Mouse (Mus musculus) forebrain, embryonic 15.5 days (tissue): ENCODE results near the gene Stard13. TPM values are rescaled to one million over a fixed set of nuclear protein-coding genes. Genes with fewer than 3 reads are reported as not detected.

ENCODE experiments used
- ATAC-seq: fragments of 200-750 bp; cut with Nextera tagmentation; replicated peaks from 2 replicates; pipeline ENCODE4 v1.8.0; 2017; ENCODE audit warnings: mild to moderate bottlenecking, moderate TSS enrichment, moderate library complexity
- H3K27ac ChIP-seq: fragments of 300-500 bp; sonication (generic); replicated peaks from 2 replicates; pipeline ENCODE4 v1.5.1; 2015; ENCODE audit warnings: mild to moderate bottlenecking, inconsistent platforms
- H3K27me3 ChIP-seq: fragments of 300-500 bp; sonication (generic); 2 replicates; pipeline ENCODE4 v1.6.1; 2015; ENCODE audit warnings: inconsistent platforms
- H3K36me3 ChIP-seq: fragments of 300-500 bp; sonication (generic); 2 replicates; pipeline ENCODE4 v1.6.1; 2015; ENCODE audit warnings: mild to moderate bottlenecking, inconsistent platforms
- H3K4me1 ChIP-seq: fragments of 300-500 bp; sonication (generic); 2 replicates; pipeline ENCODE4 v1.6.1; 2015; ENCODE audit warnings: inconsistent platforms
- H3K4me2 ChIP-seq: fragments of 300-500 bp; sonication (generic); replicated peaks from 2 replicates; pipeline ENCODE4 v1.6.1; 2015; ENCODE audit warnings: mild to moderate bottlenecking, inconsistent platforms
- H3K4me3 ChIP-seq: fragments of 300-500 bp; sonication (generic); 2 replicates; pipeline ENCODE4 v1.5.1; 2015; ENCODE audit warnings: mild to moderate bottlenecking, inconsistent platforms
- H3K9ac ChIP-seq: fragments of 300-500 bp; sonication (generic); replicated peaks from 2 replicates; pipeline ENCODE4 v1.6.1; 2015; ENCODE audit warnings: mild to moderate bottlenecking, inconsistent platforms
- H3K9me3 ChIP-seq: fragments of 300-500 bp; sonication (generic); 2 replicates; pipeline ENCODE4 v1.6.1; 2016; ENCODE audit warnings: inconsistent platforms
- WGBS: fragments of 180-500 bp; shearing (Covaris S2); methylation state at CpG from one replicate; pipeline ENCODE4 v1.1.7; 2015; ENCODE audit warnings: mixed read lengths; 5-methylcytosine and 5-hydroxymethylcytosine counted together
- polyA plus RNA-seq: library from polyadenylated mRNA; unstranded; fragments of >200 nt; fragmentation: Nextera tagmentation; extraction: Ambion mirVana; gene quantifications from 2 replicates; pipeline ENCODE4 v1.2.1, GENCODE M21; 2015

Gene Stard13
- polyA plus RNA-seq, 1 experiment from 2014 or later, result 4.0 TPM

DNA sequence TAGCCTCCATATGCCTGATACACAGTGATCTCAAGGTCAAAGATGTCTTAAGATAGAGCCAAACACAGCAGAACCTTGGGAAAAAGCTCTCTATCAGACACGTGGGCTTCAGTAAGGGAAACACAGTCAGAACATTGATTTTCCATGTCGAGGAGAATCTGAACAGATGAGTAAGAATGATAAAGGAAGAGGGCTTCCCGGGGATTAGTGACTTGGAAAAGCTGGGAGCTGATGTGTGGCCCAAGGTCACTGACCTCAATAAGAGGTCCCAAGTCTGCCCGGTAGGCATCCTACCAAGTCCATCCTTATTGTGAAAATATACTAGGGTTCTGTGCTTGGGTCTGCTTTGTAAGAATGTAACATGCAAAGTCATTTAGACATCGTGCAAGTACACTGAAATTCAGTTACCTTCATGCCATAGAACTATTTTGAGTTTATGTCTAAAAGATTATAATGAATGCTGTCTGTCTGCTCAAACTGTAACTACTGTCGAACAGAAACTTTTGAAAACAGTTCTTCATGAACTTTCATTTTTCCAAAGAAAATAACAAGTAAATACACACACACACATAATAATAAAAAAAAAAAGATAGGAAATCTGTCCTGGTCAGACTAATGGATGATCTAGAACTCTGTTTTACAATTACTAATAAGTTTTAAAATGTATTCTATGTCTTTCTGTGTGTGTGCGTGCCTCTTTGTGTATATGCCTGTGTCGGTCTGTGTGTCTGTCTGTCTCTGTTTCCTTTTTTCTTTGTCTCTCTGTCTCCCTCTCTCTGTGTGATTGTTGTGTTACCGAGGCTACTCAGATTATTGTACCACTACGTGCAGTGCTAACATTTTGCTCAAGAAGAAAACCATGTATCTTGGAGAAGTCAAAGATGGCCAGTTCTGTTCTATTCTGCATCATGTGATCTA, 128.3 kb downstream of the Stard13 start:
- Histone ChIP-seq H3K36me3 (no peaks in the 10 kb centered on the region), H3K4me2 (no peak overlapping the region), H3K9ac (no peak overlapping the region), H3K27ac (no peak overlapping the region), H3K27me3 (no peaks in the 10 kb centered on the region), H3K4me3 (no peak overlapping the region), H3K9me3 (no peaks in the 10 kb centered on the region), H3K4me1 (no peaks in the 10 kb centered on the region)
- no peak for ATAC-seq
- WGBS, result 84% methylated on average over 10 of the region's 10 CpGs

DNA sequence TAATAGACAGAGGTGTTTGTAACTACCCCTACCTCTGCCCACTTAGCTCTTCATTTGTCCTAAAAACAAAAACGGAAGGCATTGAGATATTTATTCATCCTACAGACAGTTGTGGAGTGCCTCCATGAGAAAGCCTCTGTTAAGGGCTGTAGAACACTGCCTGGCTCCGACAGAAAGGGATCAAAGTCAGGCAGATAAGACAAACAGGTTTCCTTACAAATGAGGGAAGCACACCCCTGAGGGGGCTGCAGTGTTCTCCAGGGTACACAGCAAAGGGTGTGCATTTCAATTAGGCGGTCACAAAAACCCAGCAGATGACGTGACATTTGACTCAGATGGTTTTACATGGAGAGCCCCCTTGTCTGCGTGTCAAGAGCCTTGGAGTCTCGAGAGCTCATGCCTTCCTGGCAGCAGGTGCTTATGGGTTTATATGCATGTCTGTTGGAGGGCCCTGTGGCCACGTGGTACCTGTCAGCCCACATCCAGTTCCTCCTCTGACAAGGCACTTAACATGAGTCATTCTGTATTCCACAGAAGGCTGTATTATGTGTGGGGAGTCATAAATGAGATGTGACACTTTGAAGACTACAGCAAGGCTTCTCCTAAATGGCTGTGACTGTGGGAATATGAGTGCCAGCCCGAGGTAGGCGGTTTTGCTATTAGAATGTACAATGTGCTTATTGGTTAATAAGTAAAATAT, 129.1 kb downstream of the Stard13 start:
- H3K4me3 ChIP-seq, result no peak overlapping the region
- H3K4me2 ChIP-seq, result no peak overlapping the region
- 61% methylated on average over 9 of the region's 9 CpGs for WGBS
- H3K27me3 ChIP-seq, result no peaks in the 10 kb centered on the region
- no peaks in the 10 kb centered on the region for H3K9me3 ChIP-seq
- H3K27ac ChIP-seq, result no peak overlapping the region
- no peak overlapping the region for H3K9ac ChIP-seq
- no peak for ATAC-seq
- no peaks in the 10 kb centered on the region for H3K4me1 ChIP-seq
- H3K36me3 ChIP-seq, result no peaks in the 10 kb centered on the region

DNA sequence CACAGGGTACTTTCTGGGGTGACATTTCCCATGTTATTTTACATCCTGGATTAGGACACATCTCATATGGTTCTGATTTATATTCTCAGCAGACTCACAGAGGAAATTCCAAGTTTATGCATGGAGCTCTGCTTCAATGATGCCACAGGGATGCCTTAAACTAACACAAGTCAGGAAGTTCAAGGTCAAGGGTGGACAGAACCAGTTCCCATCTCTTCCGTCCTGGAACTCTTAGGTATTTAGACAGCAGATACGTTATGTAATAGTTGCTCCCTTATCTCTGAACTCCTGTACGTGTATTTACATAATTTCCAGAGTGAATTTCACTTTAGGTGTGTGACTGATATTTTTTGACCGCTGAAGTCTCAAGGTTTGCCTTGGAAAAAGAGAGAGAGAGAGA, 130.4 kb downstream of the Stard13 start:
- ATAC-seq, result no peak
- H3K36me3 ChIP-seq, result no peaks in the 10 kb centered on the region
- no peak overlapping the region for H3K9ac ChIP-seq
- H3K4me3 ChIP-seq, result no peak overlapping the region
- 87% methylated on average over 4 of the region's 4 CpGs for WGBS
- no peaks in the 10 kb centered on the region for H3K27me3 ChIP-seq
- no peak overlapping the region for H3K27ac ChIP-seq
- no peaks in the 10 kb centered on the region for H3K4me1 ChIP-seq
- no peaks in the 10 kb centered on the region for H3K9me3 ChIP-seq
- H3K4me2 ChIP-seq, result no peak overlapping the region

DNA sequence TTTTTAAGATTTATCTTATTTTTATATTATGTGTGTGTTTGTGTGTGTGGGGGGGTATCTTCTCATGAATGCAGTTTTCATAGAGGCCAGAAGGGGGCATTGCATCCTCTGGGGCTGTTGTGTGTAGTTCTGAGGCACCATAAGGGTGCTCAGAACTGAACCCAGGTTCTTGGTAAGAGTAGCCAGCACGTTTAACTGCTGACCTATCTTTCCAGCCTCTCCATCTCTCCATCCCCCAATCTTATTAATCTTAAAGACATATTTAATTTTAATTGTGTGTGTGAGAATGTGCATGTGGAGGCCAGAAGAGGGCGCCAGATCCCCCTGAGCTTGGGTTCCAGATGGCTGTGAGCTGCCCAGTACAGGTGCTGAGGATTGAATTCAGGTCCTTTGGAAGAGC, 131.4 kb downstream of the Stard13 start:
- H3K27ac ChIP-seq, result no peak overlapping the region
- H3K9me3 ChIP-seq, result no peaks in the 10 kb centered on the region
- no peak overlapping the region for H3K4me3 ChIP-seq
- H3K4me2 ChIP-seq, result no peak overlapping the region
- H3K4me1 ChIP-seq, result no peaks in the 10 kb centered on the region
- no peak overlapping the region for H3K9ac ChIP-seq
- ATAC-seq, result no peak
- no peaks in the 10 kb centered on the region for H3K36me3 ChIP-seq
- 49% methylated on average over 2 of the region's 2 CpGs for WGBS
- no peaks in the 10 kb centered on the region for H3K27me3 ChIP-seq

DNA sequence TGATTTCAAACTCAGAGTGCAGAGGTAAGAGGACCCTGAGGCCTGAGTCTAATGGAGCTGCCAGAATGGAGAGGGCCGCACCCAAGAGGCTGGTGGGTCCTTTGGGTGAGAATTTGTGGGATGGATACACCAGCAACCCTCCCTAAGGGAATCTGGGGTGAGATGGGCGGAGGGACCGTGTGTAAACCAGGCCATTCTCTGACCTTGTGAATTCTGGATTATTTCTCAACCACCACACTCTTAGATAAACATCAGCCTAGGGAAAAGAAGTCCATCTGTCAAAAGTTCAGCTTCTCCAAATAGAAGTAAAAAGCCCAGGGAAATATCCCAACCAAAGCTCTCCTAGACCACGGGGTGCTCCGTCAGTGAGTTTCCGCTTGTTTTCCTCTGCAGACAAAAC, 137.6 kb downstream of the Stard13 start:
- WGBS, result 91% methylated on average over 6 of the region's 6 CpGs
- no peaks in the 10 kb centered on the region for H3K36me3 ChIP-seq

DNA sequence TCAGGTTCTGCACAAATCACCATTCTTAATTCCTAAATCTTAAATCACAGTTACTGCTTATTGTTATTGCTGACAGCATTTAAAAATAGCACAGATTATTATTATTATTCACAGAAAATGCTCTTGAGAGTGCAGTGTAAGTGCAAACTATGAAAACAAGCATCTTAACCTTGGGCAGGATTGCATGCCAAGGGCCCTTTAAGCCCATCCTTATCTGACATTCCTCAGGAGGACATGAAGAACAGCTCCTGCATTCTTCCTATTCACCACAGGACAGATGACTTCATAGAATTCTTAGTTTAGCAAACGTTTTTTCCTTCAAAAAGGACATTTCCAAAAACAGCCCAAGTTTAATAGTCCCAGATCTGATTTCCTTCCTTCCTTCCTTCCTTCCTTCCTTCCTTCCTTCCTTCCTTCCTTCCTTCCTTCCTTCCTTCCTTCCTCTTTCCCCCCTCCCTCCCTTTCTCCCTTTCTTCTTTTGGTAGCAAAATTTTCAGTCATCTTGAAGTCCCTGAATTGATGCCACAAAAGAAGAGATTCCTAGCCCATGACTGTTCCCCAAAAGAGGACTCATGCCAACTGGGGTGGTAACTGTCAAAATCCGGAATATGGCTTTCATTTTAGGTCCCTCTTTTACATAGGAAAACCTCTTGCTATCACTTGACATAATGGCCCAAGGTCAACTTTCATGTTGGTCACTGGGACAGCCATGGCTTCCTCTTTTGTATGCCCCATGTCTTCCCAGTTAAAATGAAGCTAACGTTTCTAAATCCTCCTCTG, 140.6 kb downstream of the Stard13 start:
- H3K27me3 ChIP-seq, result no peaks in the 10 kb centered on the region
- no peak overlapping the region for H3K4me3 ChIP-seq
- 0 out of 2 replicates have a peak, but pooled peaks cover under 1% of the 10 kb centered on the region for H3K4me1 ChIP-seq
- ATAC-seq, result no peak
- WGBS, result 69% methylated on average over 3 of the region's 3 CpGs
- no peak overlapping the region for H3K27ac ChIP-seq
- no peaks in the 10 kb centered on the region for H3K36me3 ChIP-seq
- no peak overlapping the region for H3K4me2 ChIP-seq
- no peak overlapping the region for H3K9ac ChIP-seq
- H3K9me3 ChIP-seq, result no peaks in the 10 kb centered on the region

More for the DNA sequence above, 137.6 kb downstream of the Stard13 start:
- no peak overlapping the region for H3K9ac ChIP-seq
- H3K4me2 ChIP-seq, result no peak overlapping the region
- no peak overlapping the region for H3K27ac ChIP-seq
- ATAC-seq, result no peak
- H3K27me3 ChIP-seq, result no peaks in the 10 kb centered on the region
- no peaks in the 10 kb centered on the region for H3K9me3 ChIP-seq
- H3K4me3 ChIP-seq, result no peak overlapping the region
- no peaks in the 10 kb centered on the region for H3K4me1 ChIP-seq

DNA sequence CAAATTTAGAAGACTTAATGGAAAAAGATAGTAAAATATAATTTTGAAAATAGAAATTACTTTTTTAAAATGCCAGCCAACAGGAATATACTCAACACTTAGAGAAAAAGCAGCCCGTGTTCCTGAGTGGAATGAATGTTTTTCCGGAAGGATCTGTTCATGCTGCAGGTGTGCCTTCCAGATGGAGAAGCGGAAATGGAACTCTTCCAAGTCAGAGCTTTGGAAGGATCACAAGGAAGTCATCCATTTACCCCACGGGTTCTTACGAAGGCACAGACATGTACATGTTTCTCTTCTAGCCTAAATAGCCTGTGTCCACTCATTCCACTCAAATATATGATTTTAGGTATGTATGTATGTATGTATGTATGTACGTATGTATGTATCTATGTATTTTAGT, 142.6 kb downstream of the Stard13 start:
- Histone ChIP-seq H3K4me3 (no peak overlapping the region), H3K27me3 (no peaks in the 10 kb centered on the region), H3K4me1 (0 out of 2 replicates have a peak, but pooled peaks cover 3% of the 10 kb centered on the region), H3K9ac (no peak overlapping the region), H3K36me3 (no peaks in the 10 kb centered on the region), H3K27ac (no peak overlapping the region), H3K9me3 (no peaks in the 10 kb centered on the region), H3K4me2 (no peak overlapping the region)
- 83% methylated on average over 6 of the region's 6 CpGs for WGBS
- no peak for ATAC-seq

DNA sequence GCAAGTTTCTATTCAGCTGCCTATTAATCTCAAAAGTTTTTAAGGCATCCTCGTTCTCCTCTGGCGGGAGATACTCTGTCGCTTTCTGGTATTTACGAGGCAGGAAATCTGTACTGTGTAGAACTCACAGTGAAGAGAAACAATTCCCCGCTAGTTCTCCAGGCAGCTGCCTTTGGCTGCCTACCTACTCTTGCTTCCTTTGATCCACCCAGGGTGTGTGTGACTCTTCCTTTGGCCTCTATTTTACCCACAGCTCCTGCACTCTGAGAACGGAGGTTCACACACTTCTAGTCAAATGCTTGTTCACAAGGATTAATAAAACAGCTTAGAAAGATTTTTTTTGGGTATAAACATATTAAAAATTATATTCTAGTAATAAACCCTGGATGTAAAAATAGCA, 144.4 kb downstream of the Stard13 start:
- Histone ChIP-seq H3K4me2 (no peak overlapping the region), H3K27ac (no peak overlapping the region), H3K9ac (no peak overlapping the region), H3K27me3 (no peaks in the 10 kb centered on the region), H3K9me3 (no peaks in the 10 kb centered on the region), H3K4me3 (no peak overlapping the region), H3K36me3 (no peaks in the 10 kb centered on the region), H3K4me1 (0 out of 2 replicates have a peak, but pooled peaks cover 3% of the 10 kb centered on the region)
- no peak for ATAC-seq
- WGBS, result 52% methylated on average over 6 of the region's 6 CpGs

DNA sequence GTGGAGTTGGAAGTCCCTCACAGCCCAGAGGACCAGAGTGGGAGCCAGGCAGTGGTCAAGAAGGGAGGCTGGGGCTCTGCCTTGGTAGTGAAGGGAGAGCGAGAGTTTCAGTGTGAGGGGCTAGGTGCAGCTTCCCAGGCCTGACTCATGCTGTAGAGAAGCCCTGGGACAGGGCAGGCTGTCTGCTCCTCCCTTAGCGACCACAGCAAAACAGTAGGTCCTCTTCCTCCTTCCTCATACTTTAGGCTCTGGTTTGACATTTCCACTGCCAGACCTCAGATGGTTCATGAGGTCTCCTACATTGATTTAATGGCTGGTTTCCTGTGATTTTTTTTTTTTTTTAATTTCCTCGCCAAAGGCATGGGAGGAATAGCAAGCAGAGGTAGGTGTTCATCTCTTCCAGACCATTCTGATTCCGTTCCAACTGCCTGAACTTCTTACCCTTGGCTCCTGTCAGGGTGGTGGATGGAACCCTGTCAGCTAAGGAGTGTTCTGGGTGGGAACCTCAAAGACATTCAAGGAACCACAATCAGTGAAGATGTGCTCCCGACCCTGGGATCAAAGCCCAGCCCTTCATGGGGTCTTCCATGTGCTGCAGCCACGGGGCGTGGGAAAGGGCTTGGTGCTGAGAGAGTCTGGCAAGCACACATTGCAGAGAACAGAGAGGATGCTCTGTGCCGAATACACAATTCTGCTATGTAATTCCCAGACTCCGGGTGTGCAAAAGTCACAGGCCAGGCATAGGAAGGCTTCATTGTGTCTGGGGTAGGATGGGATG, 147.0 kb downstream of the Stard13 start:
- H3K9ac ChIP-seq, result no peak overlapping the region
- H3K4me2 ChIP-seq, result no peak overlapping the region
- H3K4me3 ChIP-seq, result no peak overlapping the region
- no peak for ATAC-seq
- no peaks in the 10 kb centered on the region for H3K27me3 ChIP-seq
- no peak overlapping the region for H3K27ac ChIP-seq
- 84% methylated on average over 9 of the region's 9 CpGs for WGBS
- H3K4me1 ChIP-seq, result 0 out of 2 replicates have a peak, but pooled peaks cover 3% of the 10 kb centered on the region
- H3K36me3 ChIP-seq, result no peaks in the 10 kb centered on the region
- H3K9me3 ChIP-seq, result no peaks in the 10 kb centered on the region

DNA sequence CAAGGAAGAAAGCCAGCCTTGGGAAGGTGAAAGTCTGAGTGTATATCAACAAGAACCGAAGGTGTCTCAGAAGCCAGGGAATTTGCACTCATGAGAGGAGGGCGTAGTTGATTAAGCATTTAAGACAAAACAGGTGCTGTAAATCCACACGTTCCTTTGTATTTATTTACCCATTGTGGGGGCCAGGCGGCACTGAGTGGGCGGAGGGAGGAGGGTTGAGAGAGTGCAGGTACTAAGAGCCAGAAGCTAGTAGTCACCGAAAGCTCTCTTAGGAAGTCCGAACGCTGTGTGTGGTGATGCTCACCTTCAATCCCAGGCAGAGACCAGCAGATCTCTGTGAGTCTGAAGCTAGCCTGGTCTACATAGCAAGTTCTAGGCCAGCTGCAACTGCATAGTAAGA, 147.9 kb downstream of the Stard13 start:
- Histone ChIP-seq H3K4me1 (0 out of 2 replicates have a peak, but pooled peaks cover 3% of the 10 kb centered on the region), H3K36me3 (no peaks in the 10 kb centered on the region), H3K4me2 (no peak overlapping the region), H3K27ac (no peak overlapping the region), H3K9ac (no peak overlapping the region), H3K4me3 (no peak overlapping the region), H3K27me3 (no peaks in the 10 kb centered on the region), H3K9me3 (no peaks in the 10 kb centered on the region)
- WGBS, result 88% methylated on average over 8 of the region's 8 CpGs
- no peak for ATAC-seq

DNA sequence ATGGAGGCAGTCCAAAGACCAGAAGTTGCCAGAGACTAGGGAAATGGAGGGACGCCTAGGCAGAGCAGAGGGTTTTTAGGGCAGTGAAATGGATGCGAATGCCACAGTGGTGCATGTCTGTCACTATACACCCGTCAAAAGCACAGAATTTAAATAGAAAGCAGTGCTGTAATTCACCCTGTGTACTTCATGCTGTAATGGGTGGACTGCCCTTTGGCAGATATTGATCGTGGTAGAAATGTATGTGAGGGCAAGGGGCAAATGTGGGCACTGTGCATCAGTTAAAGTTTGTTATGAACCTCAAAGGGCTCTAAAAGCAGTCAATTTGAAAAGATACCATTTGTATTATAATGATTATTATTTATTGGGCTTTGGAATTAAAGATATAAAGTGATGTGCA, 153.4 kb downstream of the Stard13 start:
- no peaks in the 10 kb centered on the region for H3K27me3 ChIP-seq
- 72% methylated on average over 4 of the region's 4 CpGs for WGBS
- H3K36me3 ChIP-seq, result no peaks in the 10 kb centered on the region
- no peak overlapping the region for H3K4me2 ChIP-seq
- H3K9me3 ChIP-seq, result no peaks in the 10 kb centered on the region
- H3K4me3 ChIP-seq, result no peak overlapping the region
- H3K27ac ChIP-seq, result no peak overlapping the region
- ATAC-seq, result no peak
- no peak overlapping the region for H3K9ac ChIP-seq
- no peaks in the 10 kb centered on the region for H3K4me1 ChIP-seq
